Mouse (Mus musculus) E14TG2a.4 (cell line): ENCODE measurements at regions not wholly inside any gene's neighbourhood (a gene's known extent, or its start where the extent isn't known, plus 50 kb on each side); places are given as distances from the start of the nearest gene placed in this dataset.

Experiments used
- H3K27me3 ChIP-seq: 2 replicates; pipeline ENCODE4 v1.6.1; 2014; ENCODE audit warnings: low read length, control low read depth; ENCODE audit not compliant: insufficient read depth
- H3K36me3 ChIP-seq: 2 replicates; pipeline ENCODE4 v1.6.1; 2014; ENCODE audit warnings: low read length, control low read depth; ENCODE audit not compliant: insufficient read depth
- H3K4me1 ChIP-seq: replicated peaks from 2 replicates; pipeline ENCODE4 v1.6.1; 2014; ENCODE audit warnings: low read depth, low read length, control low read depth
- H3K4me3 ChIP-seq: replicated peaks from 2 replicates; pipeline ENCODE4 v1.5.1; 2014; ENCODE audit warnings: mild to moderate bottlenecking, low read length
- H3K9me3 ChIP-seq: 2 replicates; pipeline ENCODE4 v1.6.1; 2014; ENCODE audit warnings: low read length, control low read depth
- CTCF ChIP-seq: conservative IDR thresholded peaks from 2 replicates; pipeline ENCODE4 v1.5.1; 2014; ENCODE audit warnings: low read length
- NANOG ChIP-seq: IDR thresholded peaks from 2 replicates; pipeline ENCODE4 v1.6.1; 2014; ENCODE audit warnings: borderline replicate concordance, low read length, mixed read lengths
- POU5F1 ChIP-seq: IDR thresholded peaks from 2 replicates; pipeline ENCODE4 v1.6.1; 2014; ENCODE audit warnings: low read length, borderline replicate concordance

- Histone ChIP-seq H3K4me1 (no peaks in the 10 kb centered on the region), H3K4me3 (no peak overlapping the region), H3K9me3 (no peaks in the 10 kb centered on the region), H3K36me3 (no peaks in the 10 kb centered on the region), H3K27me3 (no peaks in the 10 kb centered on the region)
- TF ChIP-seq POU5F1 (no peak), CTCF (no peak), NANOG (no peak)
Measured at GRCm38 (mm10) chr11:20982010-20982409, 109.1 kb upstream of the Peli1 start.

GRCm38 (mm10) chr11:20982500-20982899 is 108.6 kb upstream of the Peli1 start:
- TF ChIP-seq POU5F1 (no peak), CTCF (no peak), NANOG (no peak)
- no peaks in the 10 kb centered on the region for H3K4me1 ChIP-seq
- H3K27me3 ChIP-seq = no peaks in the 10 kb centered on the region
- no peaks in the 10 kb centered on the region for H3K9me3 ChIP-seq
- no peak overlapping the region for H3K4me3 ChIP-seq
- no peaks in the 10 kb centered on the region for H3K36me3 ChIP-seq

GRCm38 (mm10) chr11:20985069-20985759 is 105.9 kb upstream of the Peli1 start:
- no peaks in the 10 kb centered on the region for H3K4me1 ChIP-seq
- H3K4me3 ChIP-seq = no peak overlapping the region
- TF ChIP-seq POU5F1 (no peak), NANOG (no peak), CTCF (no peak)
- no peaks in the 10 kb centered on the region for H3K27me3 ChIP-seq
- no peaks in the 10 kb centered on the region for H3K36me3 ChIP-seq
- H3K9me3 ChIP-seq = no peaks in the 10 kb centered on the region

- Histone ChIP-seq H3K27me3 (no peaks in the 10 kb centered on the region), H3K4me1 (0 out of 2 replicates have a peak, but pooled peaks cover 3% of the 10 kb centered on the region), H3K9me3 (no peaks in the 10 kb centered on the region), H3K4me3 (no peak overlapping the region), H3K36me3 (no peaks in the 10 kb centered on the region)
- TF ChIP-seq POU5F1 (no peak), NANOG (no peak), CTCF (no peak)
Measured at GRCm38 (mm10) chr11:20985771-20986170, 105.3 kb upstream of the Peli1 start.

GRCm38 (mm10) chr11:20987171-20987815 is 103.8 kb upstream of the Peli1 start:
- no peaks in the 10 kb centered on the region for H3K9me3 ChIP-seq
- no peaks in the 10 kb centered on the region for H3K36me3 ChIP-seq
- TF ChIP-seq NANOG (no peak), CTCF (no peak), POU5F1 (no peak)
- H3K4me3 ChIP-seq = no peak overlapping the region
- 0 out of 2 replicates have a peak, but pooled peaks cover 3% of the 10 kb centered on the region for H3K4me1 ChIP-seq
- no peaks in the 10 kb centered on the region for H3K27me3 ChIP-seq

- no peaks in the 10 kb centered on the region for H3K36me3 ChIP-seq
- H3K4me1 ChIP-seq = 0 out of 2 replicates have a peak, but pooled peaks cover 3% of the 10 kb centered on the region
- no peak for TF ChIP-seq POU5F1
- no peak for TF ChIP-seq NANOG
- no peak for TF ChIP-seq CTCF
- no peak overlapping the region for H3K4me3 ChIP-seq
- H3K9me3 ChIP-seq = no peaks in the 10 kb centered on the region
- H3K27me3 ChIP-seq = no peaks in the 10 kb centered on the region
Measured at GRCm38 (mm10) chr11:20987841-20988251, 103.2 kb upstream of the Peli1 start.

- no peaks in the 10 kb centered on the region for H3K36me3 ChIP-seq
- no peak overlapping the region for H3K4me3 ChIP-seq
- TF ChIP-seq NANOG = no peak
- H3K9me3 ChIP-seq = no peaks in the 10 kb centered on the region
- H3K4me1 ChIP-seq = 0 out of 2 replicates have a peak, but pooled peaks cover 3% of the 10 kb centered on the region
- no peaks in the 10 kb centered on the region for H3K27me3 ChIP-seq
Measured at GRCm38 (mm10) chr11:20988871-20989270, 102.2 kb upstream of the Peli1 start.

GRCm38 (mm10) chr11:20993580-20993979 is 97.5 kb upstream of the Peli1 start:
- Histone ChIP-seq H3K36me3 (no peaks in the 10 kb centered on the region), H3K27me3 (no peaks in the 10 kb centered on the region), H3K9me3 (no peaks in the 10 kb centered on the region), H3K4me1 (0 out of 2 replicates have a peak, but pooled peaks cover 3% of the 10 kb centered on the region), H3K4me3 (no peak overlapping the region)
- TF ChIP-seq POU5F1 (no peak), NANOG (no peak), CTCF (no peak)
